Mouse (Mus musculus) myocyte (in vitro differentiated cells): ENCODE measurements around the gene 4930539E08Rik. TPM values are rescaled to one million over a fixed set of nuclear protein-coding genes. Genes with fewer than 3 reads are reported as not detected.

Experiments used
- H3K27me3 ChIP-seq: one replicate; pipeline ENCODE4 v1.6.1; 2011; ENCODE audit not compliant: control insufficient read depth, insufficient read depth, insufficient read length
- H3K36me3 ChIP-seq: one replicate; pipeline ENCODE4 v1.6.1; 2011; ENCODE audit not compliant: control insufficient read depth, insufficient read depth
- H3K4me2 ChIP-seq: one replicate; pipeline ENCODE4 v1.6.1; 2011; ENCODE audit warnings: low read depth, control low read depth
- H3K4me3 ChIP-seq: one replicate; pipeline ENCODE4 v1.5.1; 2011; ENCODE audit warnings: mild to moderate bottlenecking, control low read depth, moderate library complexity
- H3K79me2 ChIP-seq: one replicate; pipeline ENCODE4 v1.6.1; 2011; ENCODE audit not compliant: control insufficient read depth, insufficient read depth
- H3ac ChIP-seq: one replicate; pipeline ENCODE4 v1.6.1; 2011; ENCODE audit not compliant: control insufficient read depth, insufficient read length
- CEBPB ChIP-seq: IDR thresholded peaks from 2 replicates; pipeline ENCODE4 v1.6.1; 2011; ENCODE audit warnings: mild to moderate bottlenecking, moderate library complexity; ENCODE audit not compliant: poor library complexity, insufficient read depth, severe bottlenecking
- E2F4 ChIP-seq: IDR thresholded peaks from one replicate; pipeline ENCODE4 v1.6.1; 2011; ENCODE audit warnings: mild to moderate bottlenecking, control low read depth, moderate library complexity; ENCODE audit not compliant: insufficient read depth
- MAX ChIP-seq: IDR thresholded peaks from one replicate; pipeline ENCODE4 v1.6.1; 2011; ENCODE audit warnings: low read depth, mild to moderate bottlenecking, control low read depth
- MYOD1 ChIP-seq, 3 experiments: IDR thresholded peaks; one replicate each; pipeline ENCODE4 v1.6.1; 2011; ENCODE audit warnings: control low read depth in 2 of 3, low read depth in 2 of 3, mild to moderate bottlenecking in 2 of 3, moderate library complexity in 1 of 3; ENCODE audit not compliant: insufficient read length in 2 of 3, control insufficient read depth in 1 of 3
- MYOG ChIP-seq, 3 experiments: IDR thresholded peaks; one replicate each; pipeline ENCODE4 v1.6.1; 2011; ENCODE audit warnings: control low read depth in 2 of 3, low read depth in 2 of 3, mild to moderate bottlenecking in 2 of 3; ENCODE audit not compliant: insufficient read length in 2 of 3, control insufficient read depth in 1 of 3, insufficient read depth in 1 of 3
- POLR2A ChIP-seq: IDR thresholded peaks from one replicate; pipeline ENCODE4 v1.6.1; 2011; ENCODE audit warnings: low read depth, mild to moderate bottlenecking, control low read depth, moderate library complexity; ENCODE audit not compliant: insufficient read length
- POLR2AphosphoS2 ChIP-seq: IDR thresholded peaks from one replicate; pipeline ENCODE4 v1.6.1; 2011; ENCODE audit warnings: low read depth, control low read depth; ENCODE audit not compliant: insufficient read length
- REST ChIP-seq: IDR thresholded peaks from one replicate; pipeline ENCODE4 v1.6.1; 2011; ENCODE audit warnings: mild to moderate bottlenecking, control low read depth, moderate library complexity; ENCODE audit not compliant: insufficient read depth, insufficient read length
- SRF ChIP-seq: IDR thresholded peaks from one replicate; pipeline ENCODE4 v1.6.1; 2011; ENCODE audit warnings: low read depth; ENCODE audit not compliant: control insufficient read depth, insufficient read length
- TCF12 ChIP-seq: IDR thresholded peaks from one replicate; pipeline ENCODE4 v1.6.1; 2011; ENCODE audit warnings: mild to moderate bottlenecking, control low read depth; ENCODE audit not compliant: poor library complexity, insufficient read depth, severe bottlenecking
- TCF3 ChIP-seq: IDR thresholded peaks from one replicate; pipeline ENCODE4 v1.6.1; 2011; ENCODE audit warnings: low read depth, control low read depth; ENCODE audit not compliant: insufficient read length
- USF1 ChIP-seq: IDR thresholded peaks from one replicate; pipeline ENCODE4 v1.6.1; 2011; ENCODE audit warnings: low read depth, mild to moderate bottlenecking, control low read depth, moderate library complexity
- polyA plus RNA-seq: library from polyadenylated mRNA; unstranded; fragments of >200 nt; fragmentation: generic; extraction: Trizol; gene quantifications from one replicate; pipeline ENCODE4 v1.2.1, GENCODE M21; 2012; ENCODE audit warnings: missing spikeins

4930539E08Rik gene
- polyA plus RNA-seq: not detected

- TF ChIP-seq REST: no peak
- TF ChIP-seq TCF3: no peak
- TF ChIP-seq TCF12: no peak
- TF ChIP-seq CEBPB: no peak
- no peak for TF ChIP-seq MYOD1 (IDR thresholded peaks at IDR 0.05; ENCODE audit: control insufficient read depth in 1 of 3, insufficient read length in 2 of 3, low read depth in 2 of 3)
- TF ChIP-seq SRF: no peak
- no peak for TF ChIP-seq POLR2AphosphoS2
- Histone ChIP-seq H3ac (no peak within 1 kb of the TSS), H3K79me2 (no peaks in the 10 kb centered on the region), H3K27me3 (no peaks in the 10 kb centered on the region), H3K4me2 (no peak within 1 kb of the TSS), H3K36me3 (no peaks in the 10 kb centered on the region), H3K4me3 (no peak within 1 kb of the TSS)
Observed at GRCm38 (mm10) chr17:28915060-28915628, at the start of gene 4930539E08Rik. TSS of gene 4930539E08Rik (minus strand) at chr17:28915324.

- Histone ChIP-seq H3ac (no peak overlapping the region), H3K4me2 (no peak overlapping the region), H3K27me3 (no peaks in the 10 kb centered on the region), H3K4me3 (no peak overlapping the region), H3K79me2 (peaks cover 47% of the 10 kb centered on the region), H3K36me3 (peaks cover 42% of the 10 kb centered on the region)
- no peak for TF ChIP-seq SRF
Observed at GRCm38 (mm10) chr17:28961596-28961995, 46.5 kb upstream of the 4930539E08Rik start.

GRCm38 (mm10) chr17:28960597-28960996, 45.5 kb upstream of the 4930539E08Rik start:
- Histone ChIP-seq H3K4me3 (no peak overlapping the region), H3K4me2 (no peak overlapping the region), H3ac (no peak overlapping the region), H3K79me2 (peaks cover 57% of the 10 kb centered on the region), H3K36me3 (peaks cover 32% of the 10 kb centered on the region), H3K27me3 (no peaks in the 10 kb centered on the region)
- TF ChIP-seq REST: no peak
- no peak for TF ChIP-seq TCF12
- TF ChIP-seq USF1: no peak
- TF ChIP-seq POLR2AphosphoS2: no peak

- no peak overlapping the region for H3ac ChIP-seq
- TF ChIP-seq CEBPB: no peak
- no peak for TF ChIP-seq E2F4
- TF ChIP-seq USF1: no peak
- TF ChIP-seq SRF: no peak
- no peak for TF ChIP-seq POLR2AphosphoS2
- no peak for TF ChIP-seq REST
- no peak for TF ChIP-seq TCF12
- no peak for TF ChIP-seq MYOD1 (IDR thresholded peaks at IDR 0.05; ENCODE audit: control insufficient read depth in 1 of 3, insufficient read length in 2 of 3, low read depth in 2 of 3)
- TF ChIP-seq POLR2A: no peak
- no peak for TF ChIP-seq TCF3
- TF ChIP-seq MYOG (IDR thresholded peaks at IDR 0.05; ENCODE audit: control insufficient read depth in 1 of 3, insufficient read depth in 1 of 3, insufficient read length in 2 of 3, low read depth in 2 of 3): no peak
- TF ChIP-seq MAX: no peak
- no peak overlapping the region for H3K4me3 ChIP-seq
- H3K4me2 ChIP-seq: no peak overlapping the region
- no peaks in the 10 kb centered on the region for H3K27me3 ChIP-seq
- no peaks in the 10 kb centered on the region for H3K36me3 ChIP-seq
- peaks cover 70% of the 10 kb centered on the region for H3K79me2 ChIP-seq
Observed at GRCm38 (mm10) chr17:28954416-28954815, 39.3 kb upstream of the 4930539E08Rik start.

- Histone ChIP-seq H3K27me3 (no peaks in the 10 kb centered on the region), H3K36me3 (no peaks in the 10 kb centered on the region), H3K4me3 (peak overlapping the region; percentile 42), H3K4me2 (peak overlapping the region; percentile 81), H3ac (peak overlapping the region; percentile 59), H3K79me2 (peaks cover 58% of the 10 kb centered on the region)
- TF ChIP-seq USF1: no peak
- no peak for TF ChIP-seq MYOG (IDR thresholded peaks at IDR 0.05; ENCODE audit: control insufficient read depth in 1 of 3, insufficient read depth in 1 of 3, insufficient read length in 2 of 3, low read depth in 2 of 3)
- no peak for TF ChIP-seq POLR2A
- no peak for TF ChIP-seq E2F4
Observed at GRCm38 (mm10) chr17:28953251-28953650, 38.1 kb upstream of the 4930539E08Rik start.
